Mouse (Mus musculus) megakaryocyte, embryonic 14.5 days (primary cell): ENCODE results near the gene Ank3.

Source experiments
- FLI1 ChIP-seq: IDR thresholded peaks from 2 replicates; pipeline ENCODE4 v1.6.1; 2012; ENCODE audit warnings: low read length, inconsistent platforms, mixed read lengths
- GATA1 ChIP-seq: IDR thresholded peaks from 3 replicates; pipeline ENCODE4 v1.6.1; 2012; ENCODE audit warnings: mixed read lengths, low read length, inconsistent platforms, borderline replicate concordance

- TF ChIP-seq GATA1 (no peak), FLI1 (no peak)
Measured at GRCm38 (mm10) chr10:69372061-69372460, 26.5 kb upstream of the Ank3 start.
